Mouse (Mus musculus) right cerebral cortex, postnatal 4 days (tissue): ENCODE measurements around the gene Fstl1.

ENCODE experiments used
- DNase-seq: peaks from one replicate; pipeline ENCODE4 v3.0.0-alpha.2; 2022

Fstl1 gene

DNA sequence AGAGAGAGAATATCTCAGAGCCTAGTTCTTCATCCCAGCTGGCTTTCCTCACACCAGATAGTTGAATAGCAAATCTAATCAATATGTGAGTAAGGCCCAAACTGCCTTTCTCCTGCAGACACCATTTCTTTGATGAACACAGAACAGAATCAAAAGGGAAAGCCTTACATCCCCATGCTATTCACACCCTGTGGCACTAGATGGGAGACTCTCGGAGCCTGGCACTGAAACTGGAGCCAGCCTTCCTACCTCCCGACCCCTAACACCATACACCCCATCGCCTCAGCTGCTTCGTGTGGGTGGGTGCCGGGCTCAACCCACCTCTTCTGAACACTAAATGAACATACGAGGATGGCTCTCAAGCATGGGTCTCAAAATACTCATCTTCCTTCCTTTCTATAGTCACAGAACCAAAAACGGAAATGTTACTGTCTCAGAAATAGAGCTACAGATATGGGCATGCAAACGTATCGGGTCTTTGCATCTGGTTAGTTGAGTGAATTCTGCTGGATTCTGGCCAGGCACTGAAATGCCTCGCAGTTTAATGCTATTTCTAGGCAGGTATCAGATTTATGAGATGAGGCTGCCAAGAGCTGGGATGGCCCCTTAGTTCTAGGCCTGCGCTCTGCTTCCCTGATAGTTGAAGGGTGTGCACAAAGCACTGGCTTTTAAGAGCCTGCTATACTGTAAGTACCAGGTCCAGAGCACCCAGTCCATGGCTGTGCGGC lies 48.3 kb downstream of the Fstl1 start:
- DNase-seq, result no peak

GRCm38 (mm10) chr16:37826286-37826685 lies 49.6 kb downstream of the Fstl1 start:
- DNase-seq, result no peak

DNA sequence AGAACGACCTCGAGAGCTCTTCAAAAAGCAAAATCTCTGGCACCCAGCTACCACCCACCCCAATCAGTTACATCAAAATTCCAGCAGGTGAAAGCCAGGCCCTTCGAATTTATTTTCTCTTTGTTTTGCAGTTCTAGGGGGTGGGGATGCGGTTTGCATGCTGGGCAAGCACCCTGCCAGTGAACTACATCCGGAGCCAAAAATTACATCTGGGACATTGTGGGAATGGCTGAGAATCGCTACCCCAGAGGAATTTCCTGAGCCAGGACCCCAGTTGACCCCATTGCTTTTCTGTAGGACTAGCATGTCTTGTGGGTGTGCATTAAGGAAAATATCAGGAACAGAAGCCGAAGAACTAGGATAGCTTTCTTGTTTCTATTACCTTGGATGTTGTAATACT lies 54.4 kb downstream of the Fstl1 start:
- no peak for DNase-seq

DNA sequence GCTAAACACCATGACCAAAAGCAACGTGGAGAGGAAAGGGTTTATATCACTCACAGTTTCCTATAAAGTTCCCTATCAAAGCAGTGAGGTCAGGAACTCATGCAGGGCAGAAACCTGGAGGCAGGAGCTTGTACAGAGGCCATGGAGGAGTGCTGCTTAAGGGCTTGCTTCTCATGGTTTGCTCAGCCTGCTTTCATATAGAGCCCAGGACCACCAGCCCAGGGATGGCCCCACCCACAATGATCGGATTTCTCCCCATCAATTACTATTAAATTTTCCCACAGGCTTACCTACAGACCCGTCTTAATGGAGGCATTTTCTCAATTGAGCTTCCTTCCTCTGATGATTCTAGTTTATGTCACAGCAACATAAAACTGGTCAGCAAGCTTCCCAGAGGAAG lies 60.9 kb downstream of the Fstl1 start:
- no peak for DNase-seq

GRCm38 (mm10) chr16:37842439-37842838 lies 65.8 kb downstream of the Fstl1 start:
- DNase-seq, result no peak

GRCm38 (mm10) chr16:37843740-37844139 lies 67.1 kb downstream of the Fstl1 start:
- DNase-seq, result no peak

- DNase-seq, result no peak
Measured at GRCm38 (mm10) chr16:37845202-37845925, 68.7 kb downstream of the Fstl1 start.

GRCm38 (mm10) chr16:37847081-37847480 lies 70.4 kb downstream of the Fstl1 start:
- DNase-seq, result no peak

GRCm38 (mm10) chr16:37851366-37851765 lies 74.7 kb downstream of the Fstl1 start:
- DNase-seq, result no peak

GRCm38 (mm10) chr16:37853279-37853678 lies 76.6 kb downstream of the Fstl1 start:
- no peak for DNase-seq

- no peak for DNase-seq
Measured at GRCm38 (mm10) chr16:37854054-37854453, 77.4 kb downstream of the Fstl1 start.

- DNase-seq, result no peak
Measured at GRCm38 (mm10) chr16:37854593-37854992, 77.9 kb downstream of the Fstl1 start.

DNA sequence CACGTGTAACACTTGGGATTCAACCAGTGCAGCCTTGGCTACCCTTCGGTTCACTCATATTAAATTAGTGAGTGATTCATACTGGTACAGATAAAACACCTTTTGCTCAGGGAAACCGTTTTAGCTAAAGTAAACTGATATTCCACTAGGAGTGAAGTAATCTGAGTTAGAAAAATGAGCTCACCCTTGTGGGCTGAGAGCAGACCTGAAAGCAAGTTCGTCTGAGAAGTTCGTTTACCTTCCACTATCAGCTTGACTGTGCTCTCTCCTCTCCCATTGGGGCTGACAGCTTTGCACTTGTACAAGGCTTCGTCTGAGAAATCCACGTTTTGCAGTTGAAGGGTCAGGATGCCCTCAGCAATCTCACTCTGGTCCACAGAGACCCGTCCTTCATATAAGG lies 78.9 kb downstream of the Fstl1 start:
- DNase-seq, result no peak

- DNase-seq, result no peak
Measured at GRCm38 (mm10) chr16:37856327-37856726, 79.7 kb downstream of the Fstl1 start.

DNA sequence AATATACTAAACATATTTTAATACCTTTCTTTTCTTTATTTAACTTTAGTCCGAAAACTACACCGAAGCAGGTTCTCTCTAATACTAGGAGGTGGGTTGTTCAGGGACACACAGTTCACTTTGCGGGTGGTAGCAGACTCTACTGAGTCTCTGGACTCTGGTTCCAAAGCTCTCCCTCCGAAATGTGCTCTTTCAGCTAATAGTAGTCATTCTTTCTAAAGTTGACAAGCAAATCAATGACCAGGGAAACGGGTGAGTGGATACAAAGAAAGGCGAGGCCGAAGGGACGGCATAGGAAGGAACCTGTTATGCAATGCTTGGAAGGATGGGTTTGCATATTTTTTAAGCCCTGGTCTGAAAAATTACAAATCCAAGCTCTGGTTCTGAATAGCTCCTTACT lies 80.8 kb downstream of the Fstl1 start:
- DNase-seq, result no peak

- DNase-seq, result no peak
Measured at GRCm38 (mm10) chr16:37860213-37860612, 83.5 kb downstream of the Fstl1 start.

DNA sequence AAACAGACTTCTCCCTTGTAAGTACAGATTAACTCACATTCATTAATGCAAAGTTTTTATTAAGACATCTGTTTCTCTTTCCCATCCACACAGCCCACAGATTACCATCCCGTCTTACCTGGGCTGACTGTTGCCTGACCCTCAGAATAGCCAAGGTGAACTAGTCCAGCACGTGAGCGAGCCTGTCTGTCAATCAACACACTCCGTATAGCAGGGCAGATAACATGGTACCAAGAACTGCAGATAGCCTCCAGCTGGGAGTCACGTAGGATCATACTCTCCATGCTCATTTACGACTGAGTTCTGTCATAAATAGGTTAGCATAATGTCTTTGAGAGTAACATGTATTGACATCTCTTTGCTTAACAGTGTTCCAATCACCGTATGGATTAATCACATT lies 84.4 kb downstream of the Fstl1 start, which contains the start of gene Gm36028:
Gene Gm36028, minus strand, starts transcription at position 118 of the 400 bp plus-strand sequence.
- no peak for DNase-seq

GRCm38 (mm10) chr16:37863876-37864275 lies 87.2 kb downstream of the Fstl1 start:
- no peak for DNase-seq

DNA sequence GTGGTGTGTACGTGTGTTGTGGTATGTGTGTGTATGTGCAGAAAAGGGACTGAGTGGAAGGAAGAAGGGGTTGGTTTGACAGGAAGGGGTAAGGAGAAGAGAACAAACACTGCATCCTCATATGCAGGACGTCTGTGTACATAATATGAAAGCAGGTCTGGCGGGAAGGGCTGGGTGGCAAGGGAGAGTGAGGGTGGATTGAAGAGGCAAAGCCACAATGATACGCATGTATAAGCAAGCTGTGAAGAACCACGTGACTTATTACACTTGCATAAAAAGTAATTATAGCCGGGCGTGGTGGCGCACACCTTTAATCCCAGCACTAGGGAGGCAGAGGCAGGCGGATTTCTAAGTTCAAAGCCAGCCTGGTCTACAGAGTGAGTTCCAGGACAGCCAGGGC lies 89.2 kb downstream of the Fstl1 start:
- DNase-seq, result no peak

DNA sequence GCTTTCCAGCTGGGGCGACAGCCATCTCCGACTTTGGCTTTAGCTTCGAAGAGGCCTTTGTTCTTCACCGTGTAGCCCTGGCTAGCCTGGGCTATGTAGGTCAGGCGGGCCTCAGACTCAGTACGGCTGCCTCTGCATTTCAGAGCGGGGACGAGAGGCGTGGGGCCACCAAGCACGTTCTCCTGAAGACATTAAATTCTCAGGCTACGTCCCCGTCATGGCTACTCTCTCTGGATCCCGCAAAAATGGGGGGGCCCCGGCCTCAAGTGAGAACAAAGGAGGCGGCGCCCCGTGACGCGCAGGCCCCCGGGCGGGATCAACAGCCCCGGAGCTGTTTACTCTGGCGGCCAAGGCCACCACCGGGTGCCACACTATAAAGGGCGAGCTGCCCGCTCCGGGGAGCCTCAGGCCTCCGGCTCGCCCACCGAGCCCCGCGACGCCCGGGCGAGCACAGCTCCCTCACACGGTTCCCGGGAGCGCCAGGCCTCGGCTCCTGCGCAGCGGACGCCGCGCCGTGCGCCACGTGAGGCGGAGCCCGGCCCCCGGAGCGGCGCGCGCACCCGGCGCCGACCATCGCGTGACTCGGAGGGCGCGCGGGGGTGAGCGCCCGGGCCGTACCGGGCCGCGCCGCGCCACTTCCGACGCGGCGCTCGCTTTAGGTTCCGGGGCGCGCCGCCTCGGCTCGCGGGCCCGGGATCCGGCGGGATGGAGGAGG lies 91.3 kb downstream of the Fstl1 start, which contains the start of gene Lrrc58:
Gene Lrrc58, plus strand, starts transcription at position 599 of the 715 bp plus-strand sequence.
- DNase-seq, result peak; percentile 85

DNA sequence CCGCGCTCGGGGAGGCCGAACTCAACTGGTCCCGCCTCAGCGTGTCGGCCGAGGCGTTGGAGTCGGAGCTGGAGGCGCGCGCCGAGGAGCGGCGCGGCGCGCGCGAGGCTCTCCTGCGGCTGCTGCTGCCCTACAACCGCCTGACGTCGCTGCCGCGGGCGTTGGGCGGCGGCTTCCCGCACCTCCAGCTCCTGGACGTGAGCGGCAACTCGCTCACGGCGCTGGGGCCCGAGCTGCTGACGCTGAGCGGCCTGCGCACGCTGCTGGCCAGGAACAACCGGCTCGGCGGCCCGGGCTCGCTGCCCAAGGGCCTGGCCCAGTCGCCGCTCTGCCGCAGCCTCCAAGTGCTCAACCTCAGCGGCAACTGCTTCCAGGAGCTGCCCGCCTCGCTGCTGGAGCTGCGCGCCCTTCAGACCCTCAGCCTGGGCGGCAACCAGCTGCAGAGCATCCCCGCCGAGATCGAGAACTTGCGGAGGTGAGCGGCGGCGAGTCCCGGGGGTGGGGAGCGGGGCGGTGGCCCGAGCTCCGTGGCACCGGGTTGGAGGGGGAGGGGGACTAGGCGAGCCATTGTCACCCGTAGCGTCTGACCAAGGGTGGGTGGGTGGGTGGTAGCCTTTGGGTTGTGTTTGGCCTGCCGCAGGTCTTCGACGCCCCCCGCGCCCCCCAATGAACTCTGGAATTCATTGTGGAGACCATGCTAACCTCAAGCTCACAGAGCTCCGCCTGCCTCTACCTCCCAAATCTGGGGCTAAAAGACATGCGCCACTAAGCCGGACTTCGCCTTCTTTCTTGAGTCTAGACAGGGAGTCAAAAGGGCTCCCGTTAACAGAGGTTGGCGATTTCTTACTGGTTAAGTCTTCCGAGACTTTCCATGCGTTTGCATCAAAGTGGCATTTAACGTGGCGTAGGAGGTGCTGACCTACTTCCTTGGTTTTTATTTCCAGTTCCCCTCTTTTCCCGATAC lies 92.1 kb downstream of the Fstl1 start:
- DNase-seq, result peak; percentile 39

DNA sequence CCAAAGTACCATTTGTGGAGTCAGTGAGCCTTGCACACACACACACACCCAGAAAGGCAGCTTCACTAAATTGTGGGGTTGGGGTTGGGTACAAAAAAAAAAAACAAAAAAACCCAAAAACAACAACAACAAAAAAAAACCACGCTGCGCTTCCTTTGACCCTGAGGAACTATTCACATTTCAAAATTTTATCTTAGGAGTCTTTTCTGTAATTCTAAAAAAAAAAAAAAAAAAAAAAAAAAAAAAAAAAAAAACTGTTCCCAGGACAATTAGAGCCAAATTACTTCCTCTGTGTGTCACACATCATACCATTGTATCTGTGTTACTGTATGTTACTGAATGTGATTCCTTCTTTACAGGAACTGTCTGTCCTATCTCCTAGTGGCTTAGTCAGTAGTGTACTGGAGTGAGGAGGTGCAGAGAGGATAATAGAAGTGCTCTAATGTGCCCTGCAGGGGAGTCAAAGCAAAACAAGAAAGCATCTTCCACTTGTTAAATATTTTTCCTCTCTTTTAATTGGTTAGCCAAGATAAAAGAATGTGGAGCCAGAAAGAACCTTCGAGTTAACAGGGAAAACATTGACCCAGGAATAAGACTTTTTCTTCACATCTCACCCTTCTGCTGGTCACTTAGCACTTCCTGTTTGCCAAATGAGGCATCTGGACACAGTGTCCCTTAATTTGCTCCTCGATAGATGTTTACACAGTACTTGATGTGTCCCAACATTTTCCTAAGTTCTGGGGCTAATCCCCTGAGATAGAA lies 93.0 kb downstream of the Fstl1 start:
- DNase-seq, result no peak
